Mouse (Mus musculus) kidney, embryonic 16.5 days (tissue): Measurements from ENCODE around the gene Gm33815. TPM values are rescaled to one million over a fixed set of nuclear protein-coding genes. Genes with fewer than 3 reads are reported as not detected.
"Not testable (repeated sequence)": the region's sequence is repeated elsewhere in the genome, so short reads cannot be mapped to it uniquely, and the experiment has no call there.

ENCODE experiments used
- ATAC-seq: fragments of 200-750 bp; cut with Nextera tagmentation; 2 replicates; pipeline ENCODE4 v1.8.0; 2017; ENCODE audit warnings: moderate TSS enrichment; ENCODE audit not compliant: low FRiP score, low TSS enrichment
- H3K27ac ChIP-seq: fragments of 300-500 bp; sonication (generic); 2 replicates; pipeline ENCODE4 v1.5.1; 2014; ENCODE audit warnings: low read length
- H3K27me3 ChIP-seq: fragments of 300-500 bp; sonication (generic); 2 replicates; pipeline ENCODE4 v1.6.1; 2014; ENCODE audit warnings: low read length, control low read depth, mixed read lengths; ENCODE audit not compliant: insufficient read depth
- H3K36me3 ChIP-seq: fragments of 300-500 bp; sonication (generic); 2 replicates; pipeline ENCODE4 v1.6.1; 2014; ENCODE audit warnings: low read length, control low read depth, mixed read lengths; ENCODE audit not compliant: insufficient read depth
- H3K4me1 ChIP-seq: fragments of 300-500 bp; sonication (generic); 2 replicates; pipeline ENCODE4 v1.6.1; 2014; ENCODE audit warnings: low read length, control low read depth, mixed read lengths; ENCODE audit not compliant: insufficient read depth
- H3K4me2 ChIP-seq: fragments of 300-500 bp; sonication (generic); replicated peaks from 2 replicates; pipeline ENCODE4 v1.6.1; 2014; ENCODE audit warnings: low read depth, low read length
- H3K4me3 ChIP-seq: fragments of 300-500 bp; sonication (generic); 2 replicates; pipeline ENCODE4 v1.5.1; 2014; ENCODE audit warnings: mild to moderate bottlenecking, low read length
- H3K9ac ChIP-seq: fragments of 300-500 bp; sonication (generic); replicated peaks from 2 replicates; pipeline ENCODE4 v1.6.1; 2014; ENCODE audit warnings: low read length
- H3K9me3 ChIP-seq: fragments of 300-500 bp; sonication (generic); 2 replicates; pipeline ENCODE4 v1.6.1; 2016; ENCODE audit warnings: low read length, control low read depth
- WGBS: fragments of 180-500 bp; shearing (Covaris S2); extraction: QIAGEN DNeasy Blood & Tissue Kit; methylation state at CpG from one replicate; pipeline ENCODE4 v1.1.7; 2014; 5-methylcytosine and 5-hydroxymethylcytosine counted together
- polyA plus RNA-seq: library from polyadenylated mRNA; unstranded; fragments of >200 nt; fragmentation: Nextera tagmentation; extraction: Ambion mirVana; gene quantifications from 2 replicates; pipeline ENCODE4 v1.2.1, GENCODE M21; 2015

The Gm33815 gene
- polyA plus RNA-seq = not detected in 2 replicates

GRCm38 (mm10) chrY:69320832-69321231, at the start of gene Gm33815:
Gene Gm33815, plus strand, starts transcription at chrY:69321132.
- H3K9me3 ChIP-seq, ATAC-seq, H3K4me2 ChIP-seq, H3K4me1 ChIP-seq, H3K27ac ChIP-seq, H3K27me3 ChIP-seq, H3K4me3 ChIP-seq, H3K36me3 ChIP-seq, H3K9ac ChIP-seq: not testable (repeated sequence)
- no CpG with 5 or more reads among the region's 1 CpGs for WGBS
